Mouse (Mus musculus) ovary, adult 18-20 months (tissue): ENCODE data around the gene Dot1l.
A peak's percentile ranks its signal among the peaks of the same experiment; 100 is the strongest.

Experiments
- DNase-seq: peaks from one replicate; pipeline ENCODE4 v3.0.0; 2022; ENCODE audit warnings: low spot score, mixed read lengths

Dot1l gene

GRCm38 (mm10) chr10:80754594-80755290 lies at the start of gene Dot1l:
TSS of gene Dot1l (plus strand) at chr10:80755206.
- DNase-seq: peak; percentile 95

GRCm38 (mm10) chr10:80705479-80705878 lies 49.5 kb upstream of the Dot1l start:
- no peak for DNase-seq

GRCm38 (mm10) chr10:80710834-80711233 lies 44.2 kb upstream of the Dot1l start:
- no peak for DNase-seq

- no peak for DNase-seq
Measured at GRCm38 (mm10) chr10:80717281-80717680, 37.7 kb upstream of the Dot1l start.

- DNase-seq: no peak
Measured at GRCm38 (mm10) chr10:80727369-80728127, 27.5 kb upstream of the Dot1l start.

GRCm38 (mm10) chr10:80732611-80733101 lies 22.4 kb upstream of the Dot1l start:
- DNase-seq: no peak

GRCm38 (mm10) chr10:80736731-80737130 lies 18.3 kb upstream of the Dot1l start:
- no peak for DNase-seq

GRCm38 (mm10) chr10:80738657-80739056 lies 16.3 kb upstream of the Dot1l start:
- no peak for DNase-seq

- no peak for DNase-seq
Measured at GRCm38 (mm10) chr10:80741146-80741545, 13.9 kb upstream of the Dot1l start.

- DNase-seq: no peak
Measured at GRCm38 (mm10) chr10:80741634-80742179, 13.3 kb upstream of the Dot1l start.

- peak; percentile 99 for DNase-seq
Measured at GRCm38 (mm10) chr10:80742180-80742978, 12.6 kb upstream of the Dot1l start, which contains the start of gene Ap3d1. TSS of gene Ap3d1 (minus strand) at chr10:80742264.

GRCm38 (mm10) chr10:80744262-80744661 lies 10.7 kb upstream of the Dot1l start:
- no peak for DNase-seq

GRCm38 (mm10) chr10:80747410-80747809 lies 7.6 kb upstream of the Dot1l start:
- DNase-seq: peak; percentile 51

- no peak for DNase-seq
Measured at GRCm38 (mm10) chr10:80748609-80749008, 6.4 kb upstream of the Dot1l start.

- peak; percentile 44 for DNase-seq
Measured at GRCm38 (mm10) chr10:80751188-80751832, 3.7 kb upstream of the Dot1l start.

GRCm38 (mm10) chr10:80752079-80752625 lies 2.9 kb upstream of the Dot1l start:
- peak; percentile 58 for DNase-seq

- no peak for DNase-seq
Measured at GRCm38 (mm10) chr10:80755291-80756015, 447 bp downstream of the Dot1l start.

GRCm38 (mm10) chr10:80756099-80756498 lies 1.1 kb downstream of the Dot1l start:
- no peak for DNase-seq

- no peak for DNase-seq
Measured at GRCm38 (mm10) chr10:80756509-80756908, 1.5 kb downstream of the Dot1l start.

GRCm38 (mm10) chr10:80756967-80757366 lies 2.0 kb downstream of the Dot1l start:
- DNase-seq: no peak
